8 mouse cellular contexts compared by ENCODE assay signal in genomic region chr2:16356106-16356818, GRCm38 (mm10). TPM values are rescaled to one million over a fixed set of nuclear protein-coding genes. Genes with fewer than 3 reads are reported as not detected.
DNase-seq lines count a peak whose midpoint lies in the region; ATAC-seq and TF ChIP-seq lines count a peak whose summit lies in the region.

Gene Plxdc2, plus strand, starts transcription at chr2:16356304.

- ATAC-seq in erythroblast, adult 5-6 weeks (replicated peaks; ENCODE audit: low FRiP score, poor library complexity, severe bottlenecking) = no peak
- ATAC-seq in forebrain, embryonic 13.5 days = peak; percentile 91
- ATAC-seq in heart, embryonic 15.5 days (replicated peaks; ENCODE audit: insufficient number of reproducible peaks, insufficient read depth, low FRiP score, low read depth) = peak; percentile 82
- peak; percentile 92 for ATAC-seq in midbrain, postnatal 0 days (ENCODE audit: low FRiP score)
- ATAC-seq in stomach, postnatal 0 days (ENCODE audit: low FRiP score, low TSS enrichment) = peak; percentile 75

- no peak for TF ChIP-seq EP300 in stomach, postnatal 0 days (optimal IDR thresholded peaks at IDR 0.05)

- peak within 1 kb of the TSS; percentile 77 for H3K27ac ChIP-seq in forebrain, embryonic 13.5 days
- peak within 1 kb of the TSS; percentile 71 for H3K27ac ChIP-seq in heart, embryonic 15.5 days
- H3K27ac ChIP-seq in liver, adult 2 months (replicated peaks; ENCODE audit: insufficient read depth, low read depth, low read length) = no peak within 1 kb of the TSS
- peak within 1 kb of the TSS; percentile 79 for H3K27ac ChIP-seq in midbrain, postnatal 0 days (ENCODE audit: low read depth, low read length)
- H3K27ac ChIP-seq in stomach, postnatal 0 days (replicated peaks) = peak within 1 kb of the TSS; percentile 77

- no peaks in the 10 kb centered on the region for H3K9me3 ChIP-seq in erythroblast, embryonic 14.5 days (ENCODE audit: control insufficient read depth, low read length)
- H3K9me3 ChIP-seq in forebrain, embryonic 13.5 days (replicated peaks) = no peaks in the 10 kb centered on the region
- no peaks in the 10 kb centered on the region for H3K9me3 ChIP-seq in heart, embryonic 15.5 days (replicated peaks)
- no peaks in the 10 kb centered on the region for H3K9me3 ChIP-seq in midbrain, postnatal 0 days (ENCODE audit: low read length)
- no peaks in the 10 kb centered on the region for H3K9me3 ChIP-seq in stomach, postnatal 0 days (ENCODE audit: control insufficient read depth, low read length)

- no peaks in the 10 kb centered on the region for H3K36me3 ChIP-seq in erythroblast, embryonic 14.5 days (ENCODE audit: control insufficient read depth)
- no peaks in the 10 kb centered on the region for H3K36me3 ChIP-seq in forebrain, embryonic 13.5 days (ENCODE audit: poor library complexity, severe bottlenecking)
- no peaks in the 10 kb centered on the region for H3K36me3 ChIP-seq in heart, embryonic 15.5 days
- H3K36me3 ChIP-seq in liver, adult 2 months (ENCODE audit: control insufficient read depth, insufficient read depth, low read length) = no peaks in the 10 kb centered on the region
- H3K36me3 ChIP-seq in midbrain, postnatal 0 days (ENCODE audit: insufficient read depth, low read length) = no peaks in the 10 kb centered on the region
- H3K36me3 ChIP-seq in stomach, postnatal 0 days (ENCODE audit: control insufficient read depth, insufficient read depth, low read length) = no peaks in the 10 kb centered on the region

- no peak for TF ChIP-seq CTCF in liver, adult 2 months (IDR thresholded peaks at IDR 0.05; ENCODE audit: low read depth, low read length)
- TF ChIP-seq CTCF in midbrain, postnatal 0 days (IDR thresholded peaks at IDR 0.05) = peak; percentile 9; the same call in 1 of the 2 replicates
- TF ChIP-seq CTCF in stomach, postnatal 0 days (IDR thresholded peaks at IDR 0.05; ENCODE audit: low read depth) = no peak

- no peaks in the 10 kb centered on the region for H3K79me2 ChIP-seq in liver, adult 2 months (ENCODE audit: control insufficient read depth, insufficient read depth, low read length)

- H3K4me2 ChIP-seq in forebrain, embryonic 13.5 days = peak within 1 kb of the TSS; percentile 85
- peak within 1 kb of the TSS; percentile 93 for H3K4me2 ChIP-seq in heart, embryonic 15.5 days
- peak within 1 kb of the TSS; percentile 64 for H3K4me2 ChIP-seq in midbrain, postnatal 0 days (ENCODE audit: low read depth, low read length, poor library complexity, severe bottlenecking)
- H3K4me2 ChIP-seq in stomach, postnatal 0 days (replicated peaks; ENCODE audit: low read depth) = peak within 1 kb of the TSS; percentile 84

- H3K27me3 ChIP-seq in erythroblast, embryonic 14.5 days (ENCODE audit: control insufficient read depth) = peaks cover 31% of the 10 kb centered on the region
- H3K27me3 ChIP-seq in forebrain, embryonic 13.5 days = peaks cover 11% of the 10 kb centered on the region
- H3K27me3 ChIP-seq in heart, embryonic 15.5 days = no peaks in the 10 kb centered on the region; the same call in 1 of the 2 replicates
- H3K27me3 ChIP-seq in liver, adult 2 months (ENCODE audit: control insufficient read depth, insufficient read depth, low read length) = peaks cover 4% of the 10 kb centered on the region; the same call in 1 of the 2 replicates
- H3K27me3 ChIP-seq in midbrain, postnatal 0 days (ENCODE audit: insufficient read depth, low read length) = no peaks in the 10 kb centered on the region
- H3K27me3 ChIP-seq in stomach, postnatal 0 days (ENCODE audit: control insufficient read depth, insufficient read depth, low read length) = no peaks in the 10 kb centered on the region

- TF ChIP-seq POLR2A in liver, adult 2 months (IDR thresholded peaks at IDR 0.05; ENCODE audit: extremely low read depth, insufficient read depth, low read length) = no peak

- no peaks in the 10 kb centered on the region for H3K4me1 ChIP-seq in erythroblast, embryonic 14.5 days (ENCODE audit: control insufficient read depth)
- peaks cover 20% of the 10 kb centered on the region; the same call in 1 of the 2 replicates for H3K4me1 ChIP-seq in forebrain, embryonic 13.5 days
- H3K4me1 ChIP-seq in heart, embryonic 15.5 days (replicated peaks) = peaks cover 12% of the 10 kb centered on the region; the same call in 1 of the 2 replicates
- no peaks in the 10 kb centered on the region for H3K4me1 ChIP-seq in liver, adult 2 months (ENCODE audit: control insufficient read depth, insufficient read depth, low read length)
- H3K4me1 ChIP-seq in midbrain, postnatal 0 days (ENCODE audit: insufficient read depth, low read length) = no peaks in the 10 kb centered on the region
- no peaks in the 10 kb centered on the region for H3K4me1 ChIP-seq in stomach, postnatal 0 days (replicated peaks; ENCODE audit: control insufficient read depth, insufficient read depth)

- H3K4me3 ChIP-seq in erythroblast, embryonic 14.5 days (replicated peaks) = peak within 1 kb of the TSS; percentile 20
- peak within 1 kb of the TSS; percentile 70 for H3K4me3 ChIP-seq in forebrain, embryonic 13.5 days
- peak within 1 kb of the TSS; percentile 72 for H3K4me3 ChIP-seq in heart, embryonic 15.5 days
- peak within 1 kb of the TSS; percentile 45 for H3K4me3 ChIP-seq in liver, adult 2 months (ENCODE audit: insufficient read depth, low read depth, low read length)
- H3K4me3 ChIP-seq in midbrain, postnatal 0 days (ENCODE audit: low read depth, low read length) = peak within 1 kb of the TSS; percentile 74
- peak within 1 kb of the TSS; percentile 67 for H3K4me3 ChIP-seq in stomach, postnatal 0 days (ENCODE audit: low read depth, low read length)

- peak; percentile 81 for DNase-seq in kidney, postnatal 10 days
- DNase-seq in liver, adult 2 months (ENCODE audit: extremely low read depth, low read depth, low spot score) = peak; percentile 19
- peak; percentile 89 for DNase-seq in midbrain, postnatal 0 days (ENCODE audit: low spot score)
- DNase-seq in stomach, postnatal 0 days (ENCODE audit: low spot score) = peak; percentile 50

- WGBS in forebrain, embryonic 13.5 days = under 1% methylated on average over 38 of the region's 45 CpGs
- under 1% methylated on average over 45 of the region's 45 CpGs for WGBS in heart, embryonic 15.5 days
- WGBS in liver, adult 2 months = 1% methylated on average over 43 of the region's 45 CpGs
- under 1% methylated on average over 38 of the region's 45 CpGs for WGBS in midbrain, postnatal 0 days
- WGBS in stomach, postnatal 0 days = 0% methylated on average over 37 of the region's 45 CpGs

- H3K9ac ChIP-seq in forebrain, embryonic 13.5 days = peak within 1 kb of the TSS; percentile 72
- peak within 1 kb of the TSS; percentile 60 for H3K9ac ChIP-seq in heart, embryonic 15.5 days
- no peak within 1 kb of the TSS for H3K9ac ChIP-seq in liver, adult 2 months (ENCODE audit: low read depth, low read length)
- peak within 1 kb of the TSS; percentile 72 for H3K9ac ChIP-seq in midbrain, postnatal 0 days (replicated peaks; ENCODE audit: low read length, poor library complexity, severe bottlenecking)
- H3K9ac ChIP-seq in stomach, postnatal 0 days (ENCODE audit: low read length) = peak within 1 kb of the TSS; percentile 64

RNA-seq across cellular contexts. Expression of gene Plxdc2, which starts in this region (rescaled TPM):
- polyA plus RNA-seq in erythroblast, embryonic 14.5 days (2012) = 0.01 TPM in 1 of 2 replicates, not detected in the other
- total RNA-seq in erythroblast, adult 5-6 weeks (2015; ENCODE audit: low replicate concordance) = 0.42 TPM in 1 of 2 replicates, not detected in the other
- total RNA-seq in erythroblast, adult 5-6 weeks (2017; ENCODE audit: low replicate concordance) = 0.34 and 1.4 TPM in 2 replicates
- polyA plus RNA-seq in forebrain, embryonic 13.5 days (2015; fragmentation: Nextera tagmentation; extraction: Ambion mirVana) = 6.8 and 9.3 TPM in 2 replicates
- polyA plus RNA-seq in heart, embryonic 15.5 days (2015; fragmentation: Nextera tagmentation; extraction: Ambion mirVana) = 18.2 and 26.6 TPM in 2 replicates
- total RNA-seq in liver, adult 2 months (2014; rRNA removed) = 0.54 and 0.55 TPM in 2 replicates
- 0.05 and 0.09 TPM in 2 replicates for polyA plus RNA-seq in liver, adult 2 months (2012; rRNA removed)
- total RNA-seq in midbrain, postnatal 0 days (2014; rRNA removed) = 28.5 and 29.0 TPM in 2 replicates
- polyA plus RNA-seq in midbrain, postnatal 0 days (2015; fragmentation: Nextera tagmentation; extraction: Ambion mirVana) = 29.0 and 29.8 TPM in 2 replicates
- polyA plus RNA-seq in stomach, postnatal 0 days (2015; fragmentation: Nextera tagmentation; extraction: Ambion mirVana) = 34.0 and 34.3 TPM in 2 replicates

Comparison
In these comparisons a context has a peak if more than half of its experiments do, and no peak if none do; other contexts are left out.
1. RNA of gene Plxdc2 (total RNA-seq): 28.5 to 29.0 TPM in midbrain, postnatal 0 days; 0.54 to 0.55 TPM in liver, adult 2 months and 0.34 to 1.4 TPM in erythroblast, adult 5-6 weeks; every median in the first group is over 10 times any median in the second.
2. Peak in DNase-seq and H3K4me3 ChIP-seq in liver, adult 2 months; RNA of the gene not detected or under 1 TPM.
3. H3K4me3 ChIP-seq: peak in every context shown above with its lines; median percentile 74 in midbrain, postnatal 0 days; 72 in heart, embryonic 15.5 days; 70 in forebrain, embryonic 13.5 days; 67 in stomach, postnatal 0 days; 45 in liver, adult 2 months; 20 in erythroblast, embryonic 14.5 days.
4. DNase-seq: peak in every context shown above with its lines; median percentile 89 in midbrain, postnatal 0 days; 81 in kidney, postnatal 10 days; 50 in stomach, postnatal 0 days; 19 in liver, adult 2 months.
5. Peak in every context shown above with its lines, with median percentiles within 50 percentile points of each other: H3K4me2 ChIP-seq.